Mouse (Mus musculus): ENCODE results near the gene Cd86. TPM values are rescaled to one million over a fixed set of nuclear protein-coding genes. Genes with fewer than 3 reads are reported as not detected.

Cd86 gene
- polyA plus RNA-seq, 1 experiment from 2014 or later: 1.5 TPM

DNA sequence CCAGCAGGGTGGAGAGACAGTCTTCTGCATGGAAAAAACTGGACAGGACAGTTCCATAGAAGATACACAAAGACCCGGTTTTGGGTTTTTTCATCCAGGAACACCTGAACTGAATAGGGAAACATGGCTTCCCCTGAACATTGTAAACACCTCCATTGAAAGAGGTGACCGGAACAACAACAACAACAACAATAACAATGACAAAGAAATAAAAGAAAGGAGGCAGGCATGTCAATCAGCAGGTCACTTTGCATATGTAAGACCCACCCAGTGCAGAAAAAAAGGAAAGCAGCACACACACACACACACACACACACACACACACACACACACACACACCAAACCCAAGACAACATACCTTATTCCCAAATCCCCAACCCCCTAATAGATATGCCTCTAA lies 52.2 kb downstream of the Cd86 start:
- Histone ChIP-seq H3K4me1 (replicated peaks; ENCODE audit: control insufficient read depth, insufficient read depth) (no peaks in the 10 kb centered on the region), H3K27ac (replicated peaks) (no peak overlapping the region), H3K9ac (ENCODE audit: low read length) (no peak overlapping the region), H3K36me3 (ENCODE audit: control insufficient read depth, insufficient read depth, low read length) (no peaks in the 10 kb centered on the region), H3K4me2 (replicated peaks; ENCODE audit: low read depth) (no peak overlapping the region), H3K9me3 (ENCODE audit: control insufficient read depth, low read length) (no peaks in the 10 kb centered on the region), H3K27me3 (ENCODE audit: control insufficient read depth, insufficient read depth, low read length) (no peaks in the 10 kb centered on the region), H3K4me3 (ENCODE audit: low read depth, low read length) (no peak overlapping the region)
- no peak for DNase-seq (ENCODE audit: low spot score)
- 81% methylated on average over 2 of the region's 2 CpGs for WGBS
- TF ChIP-seq CTCF (IDR thresholded peaks at IDR 0.05; ENCODE audit: low read depth) (no peak), EP300 (optimal IDR thresholded peaks at IDR 0.05) (no peak)
- no peak for ATAC-seq (ENCODE audit: low FRiP score, low TSS enrichment)

GRCm38 (mm10) chr16:36602632-36603031 lies 63.2 kb downstream of the Cd86 start:
- H3K9ac ChIP-seq (ENCODE audit: low read length): no peak overlapping the region
- no peak for ATAC-seq (ENCODE audit: low FRiP score, low TSS enrichment)
- DNase-seq (ENCODE audit: low spot score): no peak
- H3K36me3 ChIP-seq (ENCODE audit: control insufficient read depth, insufficient read depth, low read length): no peaks in the 10 kb centered on the region
- no peaks in the 10 kb centered on the region for H3K9me3 ChIP-seq (ENCODE audit: control insufficient read depth, low read length)
- no peak overlapping the region for H3K4me3 ChIP-seq (ENCODE audit: low read depth, low read length)
- H3K4me1 ChIP-seq (replicated peaks; ENCODE audit: control insufficient read depth, insufficient read depth): no peaks in the 10 kb centered on the region
- H3K27ac ChIP-seq (replicated peaks): no peak overlapping the region
- WGBS: 80% methylated on average over 3 of the region's 3 CpGs
- no peak overlapping the region for H3K4me2 ChIP-seq (replicated peaks; ENCODE audit: low read depth)
- TF ChIP-seq CTCF (IDR thresholded peaks at IDR 0.05; ENCODE audit: low read depth) (no peak), EP300 (optimal IDR thresholded peaks at IDR 0.05) (no peak)
- no peaks in the 10 kb centered on the region for H3K27me3 ChIP-seq (ENCODE audit: control insufficient read depth, insufficient read depth, low read length)

- H3K4me1 ChIP-seq (replicated peaks; ENCODE audit: control insufficient read depth, insufficient read depth): no peaks in the 10 kb centered on the region
- no peak for DNase-seq (ENCODE audit: low spot score)
- no peaks in the 10 kb centered on the region for H3K9me3 ChIP-seq (ENCODE audit: control insufficient read depth, low read length)
- no peak overlapping the region for H3K9ac ChIP-seq (ENCODE audit: low read length)
- no peaks in the 10 kb centered on the region for H3K27me3 ChIP-seq (ENCODE audit: control insufficient read depth, insufficient read depth, low read length)
- H3K4me3 ChIP-seq (ENCODE audit: low read depth, low read length): no peak overlapping the region
- no peak overlapping the region for H3K4me2 ChIP-seq (replicated peaks; ENCODE audit: low read depth)
- H3K36me3 ChIP-seq (ENCODE audit: control insufficient read depth, insufficient read depth, low read length): no peaks in the 10 kb centered on the region
- no peak for TF ChIP-seq CTCF (IDR thresholded peaks at IDR 0.05; ENCODE audit: low read depth)
- TF ChIP-seq EP300 (optimal IDR thresholded peaks at IDR 0.05): no peak
- no peak overlapping the region for H3K27ac ChIP-seq (replicated peaks)
- 66% methylated on average over 4 of the region's 4 CpGs for WGBS
- ATAC-seq (ENCODE audit: low FRiP score, low TSS enrichment): no peak
Measured at GRCm38 (mm10) chr16:36598265-36598664, 67.6 kb downstream of the Cd86 start.

- no peak for TF ChIP-seq CTCF (IDR thresholded peaks at IDR 0.05; ENCODE audit: low read depth)
- no peak for TF ChIP-seq EP300 (optimal IDR thresholded peaks at IDR 0.05)
- ATAC-seq (ENCODE audit: low FRiP score, low TSS enrichment): no peak
- Histone ChIP-seq H3K4me1 (replicated peaks; ENCODE audit: control insufficient read depth, insufficient read depth) (no peaks in the 10 kb centered on the region), H3K27me3 (ENCODE audit: control insufficient read depth, insufficient read depth, low read length) (no peaks in the 10 kb centered on the region), H3K27ac (replicated peaks) (no peak overlapping the region), H3K9ac (ENCODE audit: low read length) (no peak overlapping the region), H3K9me3 (ENCODE audit: control insufficient read depth, low read length) (no peaks in the 10 kb centered on the region), H3K4me2 (replicated peaks; ENCODE audit: low read depth) (no peak overlapping the region), H3K4me3 (ENCODE audit: low read depth, low read length) (no peak overlapping the region), H3K36me3 (ENCODE audit: control insufficient read depth, insufficient read depth, low read length) (no peaks in the 10 kb centered on the region)
- WGBS: 93% methylated on average over 10 of the region's 10 CpGs
- no peak for DNase-seq (ENCODE audit: low spot score)
Measured at GRCm38 (mm10) chr16:36596671-36597410, 69.0 kb downstream of the Cd86 start.

GRCm38 (mm10) chr16:36589898-36590297 lies 76.0 kb downstream of the Cd86 start:
- Histone ChIP-seq H3K36me3 (ENCODE audit: control insufficient read depth, insufficient read depth, low read length) (no peaks in the 10 kb centered on the region), H3K27me3 (ENCODE audit: control insufficient read depth, insufficient read depth, low read length) (no peaks in the 10 kb centered on the region), H3K4me1 (replicated peaks; ENCODE audit: control insufficient read depth, insufficient read depth) (no peaks in the 10 kb centered on the region), H3K4me2 (replicated peaks; ENCODE audit: low read depth) (no peak overlapping the region), H3K4me3 (ENCODE audit: low read depth, low read length) (no peak overlapping the region), H3K9ac (ENCODE audit: low read length) (no peak overlapping the region), H3K27ac (replicated peaks) (no peak overlapping the region), H3K9me3 (ENCODE audit: control insufficient read depth, low read length) (no peaks in the 10 kb centered on the region)
- ATAC-seq (ENCODE audit: low FRiP score, low TSS enrichment): no peak
- WGBS: 69% methylated on average over 1 of the region's 1 CpGs
- no peak for TF ChIP-seq EP300 (optimal IDR thresholded peaks at IDR 0.05)
- TF ChIP-seq CTCF (IDR thresholded peaks at IDR 0.05; ENCODE audit: low read depth): no peak
- DNase-seq (ENCODE audit: low spot score): no peak

GRCm38 (mm10) chr16:36587971-36588370 lies 77.9 kb downstream of the Cd86 start:
- Histone ChIP-seq H3K4me2 (replicated peaks; ENCODE audit: low read depth) (no peak overlapping the region), H3K27me3 (ENCODE audit: control insufficient read depth, insufficient read depth, low read length) (no peaks in the 10 kb centered on the region), H3K4me1 (replicated peaks; ENCODE audit: control insufficient read depth, insufficient read depth) (no peaks in the 10 kb centered on the region), H3K4me3 (ENCODE audit: low read depth, low read length) (no peak overlapping the region), H3K9ac (ENCODE audit: low read length) (no peak overlapping the region), H3K9me3 (ENCODE audit: control insufficient read depth, low read length) (no peaks in the 10 kb centered on the region), H3K36me3 (ENCODE audit: control insufficient read depth, insufficient read depth, low read length) (no peaks in the 10 kb centered on the region), H3K27ac (replicated peaks) (no peak overlapping the region)
- no peak for DNase-seq (ENCODE audit: low spot score)
- ATAC-seq (ENCODE audit: low FRiP score, low TSS enrichment): no peak
- WGBS: 69% methylated on average over 4 of the region's 4 CpGs
- TF ChIP-seq CTCF (IDR thresholded peaks at IDR 0.05; ENCODE audit: low read depth): no peak
- no peak for TF ChIP-seq EP300 (optimal IDR thresholded peaks at IDR 0.05)
